ENCODE assay signal across 15 mouse cellular contexts in genomic region chr2:38739847-38740246, GRCm38 (mm10). TPM values are rescaled to one million over a fixed set of nuclear protein-coding genes. Genes with fewer than 3 reads are reported as not detected.
DNase-seq lines count a peak whose midpoint lies in the region; ATAC-seq and TF ChIP-seq lines count a peak whose summit lies in the region.
"Had no signal": no experiment of that assay in that cellular context is flagged by ENCODE, and none has a peak within 500 bp of the region (broad histone marks: within the 10 kb centered on the region; RNA-seq: fewer than 3 reads in every experiment).

No protein-coding gene starts in this region.

- H3K9ac ChIP-seq in hindbrain, embryonic 14.5 days = no peak overlapping the region
- no peak overlapping the region for H3K9ac ChIP-seq in hindbrain, embryonic 16.5 days (ENCODE audit: low read depth, low read length)
- H3K9ac ChIP-seq in neural tube, embryonic 14.5 days (replicated peaks; ENCODE audit: low read depth, low read length) = no peak overlapping the region
- no peak overlapping the region for H3K9ac ChIP-seq in midbrain, embryonic 16.5 days (ENCODE audit: low read depth, low read length)
- H3K9ac ChIP-seq in stomach, postnatal 0 days (ENCODE audit: low read length) = no peak overlapping the region
- H3K9ac ChIP-seq: embryonic facial prominence, embryonic 15.5 days; hindbrain, embryonic 15.5 days; limb, embryonic 12.5 days; liver, embryonic 12.5 days; neural tube, embryonic 12.5 days had no signal

- no peak for TF ChIP-seq CTCF in stomach, postnatal 0 days (IDR thresholded peaks at IDR 0.05; ENCODE audit: low read depth)

- H3K27me3 ChIP-seq in hindbrain, embryonic 14.5 days (ENCODE audit: control insufficient read depth, insufficient read depth, low read length) = no peaks in the 10 kb centered on the region
- no peaks in the 10 kb centered on the region for H3K27me3 ChIP-seq in hindbrain, embryonic 16.5 days (replicated peaks; ENCODE audit: control insufficient read depth, insufficient read depth, low read length)
- no peaks in the 10 kb centered on the region for H3K27me3 ChIP-seq in neural tube, embryonic 14.5 days (ENCODE audit: control insufficient read depth, insufficient read depth, low read length)
- H3K27me3 ChIP-seq in midbrain, embryonic 16.5 days (ENCODE audit: control insufficient read depth, insufficient read depth, low read depth, low read length) = no peaks in the 10 kb centered on the region
- H3K27me3 ChIP-seq in stomach, postnatal 0 days (ENCODE audit: control insufficient read depth, insufficient read depth, low read length) = no peaks in the 10 kb centered on the region
- H3K27me3 ChIP-seq: embryonic facial prominence, embryonic 15.5 days; hindbrain, embryonic 15.5 days; limb, embryonic 12.5 days; liver, embryonic 12.5 days; neural tube, embryonic 12.5 days had no signal

- peak; percentile 14; the same call in 1 of the 2 replicates for ATAC-seq in hindbrain, embryonic 14.5 days (ENCODE audit: low FRiP score)
- ATAC-seq in hindbrain, embryonic 16.5 days = no peak; the same call in 1 of the 2 replicates
- peak; percentile 67; the same call in 1 of the 2 replicates for ATAC-seq in neural tube, embryonic 14.5 days (ENCODE audit: low read depth)
- ATAC-seq in midbrain, embryonic 16.5 days = peak; percentile 39; the same call in 1 of the 2 replicates
- ATAC-seq in stomach, postnatal 0 days (ENCODE audit: low FRiP score, low TSS enrichment) = peak; percentile 60; the same call in 1 of the 2 replicates
- ATAC-seq: intestine, postnatal 0 days; liver, embryonic 12.5 days had no signal

- no peak overlapping the region for H3K27ac ChIP-seq in hindbrain, embryonic 14.5 days
- no peak overlapping the region for H3K27ac ChIP-seq in hindbrain, embryonic 16.5 days (ENCODE audit: low read depth, low read length)
- H3K27ac ChIP-seq in neural tube, embryonic 14.5 days (ENCODE audit: low read depth, low read length) = no peak overlapping the region
- no peak overlapping the region for H3K27ac ChIP-seq in midbrain, embryonic 16.5 days (ENCODE audit: low read length)
- H3K27ac ChIP-seq in stomach, postnatal 0 days (replicated peaks) = no peak overlapping the region
- H3K27ac ChIP-seq: embryonic facial prominence, embryonic 15.5 days; hindbrain, embryonic 15.5 days; kidney, postnatal 0 days; limb, embryonic 12.5 days; liver, embryonic 12.5 days; neural tube, embryonic 12.5 days had no signal

- H3K4me1 ChIP-seq in hindbrain, embryonic 14.5 days (replicated peaks; ENCODE audit: control insufficient read depth, insufficient read depth, low read length) = 0 out of 2 replicates have a peak, but pooled peaks cover 5% of the 10 kb centered on the region
- no peaks in the 10 kb centered on the region; the same call in 1 of the 2 replicates for H3K4me1 ChIP-seq in hindbrain, embryonic 16.5 days (ENCODE audit: control insufficient read depth, insufficient read depth, low read depth, low read length)
- no peaks in the 10 kb centered on the region for H3K4me1 ChIP-seq in neural tube, embryonic 14.5 days (ENCODE audit: control insufficient read depth, insufficient read depth, low read length)
- peaks cover 3% of the 10 kb centered on the region; the same call in 1 of the 2 replicates for H3K4me1 ChIP-seq in midbrain, embryonic 16.5 days (ENCODE audit: control insufficient read depth, insufficient read depth, low read length)
- H3K4me1 ChIP-seq in stomach, postnatal 0 days (replicated peaks; ENCODE audit: control insufficient read depth, insufficient read depth) = no peaks in the 10 kb centered on the region
- H3K4me1 ChIP-seq: hindbrain, embryonic 15.5 days; limb, embryonic 12.5 days had no signal

- DNase-seq in hindbrain, embryonic 14.5 days (ENCODE audit: low spot score) = no peak
- DNase-seq in neural tube, embryonic 10.5 days (ENCODE audit: extremely low spot score, low spot score) = no peak
- no peak for DNase-seq in stomach, postnatal 0 days (ENCODE audit: low spot score)
- no peak for DNase-seq in thymus, postnatal 0 days (ENCODE audit: low spot score)

- peaks cover 5% of the 10 kb centered on the region; the same call in 1 of the 2 replicates for H3K36me3 ChIP-seq in hindbrain, embryonic 14.5 days (replicated peaks; ENCODE audit: control insufficient read depth, insufficient read depth)
- no peaks in the 10 kb centered on the region; the same call in 1 of the 2 replicates for H3K36me3 ChIP-seq in hindbrain, embryonic 16.5 days (ENCODE audit: control insufficient read depth, insufficient read depth, low read length)
- peaks cover 12% of the 10 kb centered on the region; the same call in 1 of the 2 replicates for H3K36me3 ChIP-seq in neural tube, embryonic 14.5 days (ENCODE audit: control insufficient read depth, insufficient read depth, low read length)
- no peaks in the 10 kb centered on the region for H3K36me3 ChIP-seq in midbrain, embryonic 16.5 days (ENCODE audit: control insufficient read depth, insufficient read depth, low read length)
- H3K36me3 ChIP-seq in stomach, postnatal 0 days (ENCODE audit: control insufficient read depth, insufficient read depth, low read length) = no peaks in the 10 kb centered on the region
- H3K36me3 ChIP-seq: embryonic facial prominence, embryonic 15.5 days; limb, embryonic 12.5 days had no signal

- no peak overlapping the region for H3K4me2 ChIP-seq in hindbrain, embryonic 14.5 days (replicated peaks)
- H3K4me2 ChIP-seq in hindbrain, embryonic 16.5 days (ENCODE audit: low read length) = no peak overlapping the region
- H3K4me2 ChIP-seq in neural tube, embryonic 14.5 days (ENCODE audit: low read depth, low read length) = no peak overlapping the region
- no peak overlapping the region for H3K4me2 ChIP-seq in midbrain, embryonic 16.5 days (ENCODE audit: low read length)
- H3K4me2 ChIP-seq in stomach, postnatal 0 days (replicated peaks; ENCODE audit: low read depth) = no peak overlapping the region
- H3K4me2 ChIP-seq: embryonic facial prominence, embryonic 15.5 days; hindbrain, embryonic 15.5 days; limb, embryonic 12.5 days; liver, embryonic 12.5 days; neural tube, embryonic 12.5 days had no signal

- no peak for TF ChIP-seq EP300 in stomach, postnatal 0 days (optimal IDR thresholded peaks at IDR 0.05)

- WGBS in hindbrain, embryonic 14.5 days = 93% methylated on average over 3 of the region's 3 CpGs
- whole genome bisulfite sequencing in hindbrain, embryonic 16.5 days = 90% methylated on average over 3 of the region's 3 CpGs
- WGBS in neural tube, embryonic 14.5 days = 85% methylated on average over 3 of the region's 3 CpGs
- 80% methylated on average over 3 of the region's 3 CpGs for WGBS in midbrain, embryonic 16.5 days
- 63% methylated on average over 3 of the region's 3 CpGs for WGBS in stomach, postnatal 0 days

- no peak overlapping the region for H3K4me3 ChIP-seq in hindbrain, embryonic 14.5 days (replicated peaks; ENCODE audit: low read length)
- no peak overlapping the region for H3K4me3 ChIP-seq in hindbrain, embryonic 16.5 days (ENCODE audit: low read length)
- H3K4me3 ChIP-seq in neural tube, embryonic 14.5 days (ENCODE audit: low read depth, low read length) = no peak overlapping the region
- H3K4me3 ChIP-seq in midbrain, embryonic 16.5 days (ENCODE audit: low read depth, low read length) = no peak overlapping the region
- H3K4me3 ChIP-seq in stomach, postnatal 0 days (ENCODE audit: low read depth, low read length) = no peak overlapping the region
- H3K4me3 ChIP-seq: embryonic facial prominence, embryonic 15.5 days; hindbrain, embryonic 15.5 days; limb, embryonic 12.5 days; liver, embryonic 12.5 days; neural tube, embryonic 12.5 days had no signal

- no peaks in the 10 kb centered on the region for H3K9me3 ChIP-seq in hindbrain, embryonic 14.5 days (ENCODE audit: control insufficient read depth, low read length)
- H3K9me3 ChIP-seq in hindbrain, embryonic 16.5 days (ENCODE audit: control insufficient read depth, low read length) = no peaks in the 10 kb centered on the region
- H3K9me3 ChIP-seq in neural tube, embryonic 14.5 days (ENCODE audit: control insufficient read depth, low read length) = no peaks in the 10 kb centered on the region
- no peaks in the 10 kb centered on the region for H3K9me3 ChIP-seq in midbrain, embryonic 16.5 days (replicated peaks; ENCODE audit: control insufficient read depth, low read length, poor library complexity, severe bottlenecking)
- no peaks in the 10 kb centered on the region for H3K9me3 ChIP-seq in stomach, postnatal 0 days (ENCODE audit: control insufficient read depth, low read length)
- H3K9me3 ChIP-seq: embryonic facial prominence, embryonic 15.5 days; hindbrain, embryonic 15.5 days; limb, embryonic 12.5 days; liver, embryonic 12.5 days; neural tube, embryonic 12.5 days had no signal

RNA-seq across cellular contexts. Expression of gene Nr5a1, which starts 25.5 kb away (rescaled TPM):
- polyA plus RNA-seq in hindbrain, embryonic 14.5 days (2014; fragmentation: Nextera tagmentation; extraction: Ambion mirVana) = 0.08 and 0.09 TPM in 2 replicates
- 0.16 TPM in 1 of 2 replicates, not detected in the other for polyA plus RNA-seq in hindbrain, embryonic 16.5 days (2015; fragmentation: Nextera tagmentation; extraction: Ambion mirVana)
- not detected in 2 replicates for polyA plus RNA-seq in neural tube, embryonic 14.5 days (2014; fragmentation: Nextera tagmentation; extraction: Ambion mirVana)
- polyA plus RNA-seq in midbrain, embryonic 16.5 days (2015; fragmentation: Nextera tagmentation; extraction: Ambion mirVana) = 0.25 and 1.5 TPM in 2 replicates
- 0.28 and 0.33 TPM in 2 replicates for polyA plus RNA-seq in stomach, postnatal 0 days (2015; fragmentation: Nextera tagmentation; extraction: Ambion mirVana)
- polyA plus RNA-seq in thymus, postnatal 0 days (2015; fragmentation: Nextera tagmentation; extraction: Ambion mirVana) = 0.04 TPM in 1 of 2 replicates, not detected in the other
- polyA plus RNA-seq: heart, postnatal 0 days; hindbrain, embryonic 15.5 days; liver, embryonic 12.5 days had no signal
